Mouse (Mus musculus): Measurements from ENCODE around the gene Arhgap18. TPM values are rescaled to one million over a fixed set of nuclear protein-coding genes. Genes with fewer than 3 reads are reported as not detected.

The Arhgap18 gene
- total RNA-seq, 1 experiment from 2014 or later = 46.4 TPM

- peak; percentile 34 for ATAC-seq (ENCODE audit: extremely low read depth, insufficient number of reproducible peaks, low FRiP score, poor library complexity, severe bottlenecking)
Measured at GRCm38 (mm10) chr10:26772624-26773540, 19.7 kb downstream of the Arhgap18 start.

DNA sequence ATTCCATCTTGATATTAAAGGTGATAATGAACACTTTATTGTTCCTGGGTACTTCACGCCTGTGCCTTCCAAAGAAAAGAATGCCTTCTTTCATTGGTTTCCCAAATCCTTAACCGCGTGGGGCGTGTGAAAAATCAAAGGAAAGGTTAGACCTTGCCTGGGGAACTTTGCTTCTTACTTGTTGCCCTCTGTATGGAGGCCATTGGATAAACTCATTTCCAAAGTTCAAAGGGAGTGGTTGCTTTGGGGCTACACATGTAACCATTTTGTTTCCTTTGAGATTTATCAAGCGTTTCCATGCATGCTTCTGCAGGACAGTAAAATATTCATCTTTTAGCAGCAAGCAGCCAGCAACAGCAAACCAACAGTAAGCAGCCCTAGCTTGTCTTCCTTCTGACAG is 20.3 kb downstream of the Arhgap18 start:
- ATAC-seq (ENCODE audit: extremely low read depth, insufficient number of reproducible peaks, low FRiP score, poor library complexity, severe bottlenecking) = no peak

GRCm38 (mm10) chr10:26774266-26774665 is 21.0 kb downstream of the Arhgap18 start:
- ATAC-seq (ENCODE audit: extremely low read depth, insufficient number of reproducible peaks, low FRiP score, poor library complexity, severe bottlenecking) = no peak

DNA sequence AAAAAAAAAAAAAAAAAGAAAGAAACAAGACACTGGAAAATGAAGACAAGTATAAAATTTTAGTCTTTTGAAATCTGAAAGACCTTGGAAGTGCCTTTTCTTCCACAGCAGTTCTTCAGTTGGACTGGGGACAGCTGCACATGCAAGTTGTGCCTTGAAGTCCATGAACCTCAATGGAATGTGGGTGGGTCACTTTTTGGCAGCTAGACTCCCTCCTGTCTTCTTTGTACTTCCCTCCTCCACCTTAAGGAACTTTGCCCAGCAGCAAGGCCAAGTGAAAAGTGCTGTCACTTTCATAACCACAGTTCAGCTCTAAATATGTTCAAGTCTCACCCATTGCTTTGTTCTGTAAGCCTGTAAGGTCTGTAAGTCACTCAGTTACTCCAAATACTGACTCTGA is 23.2 kb downstream of the Arhgap18 start:
- ATAC-seq (ENCODE audit: extremely low read depth, insufficient number of reproducible peaks, low FRiP score, poor library complexity, severe bottlenecking) = no peak

DNA sequence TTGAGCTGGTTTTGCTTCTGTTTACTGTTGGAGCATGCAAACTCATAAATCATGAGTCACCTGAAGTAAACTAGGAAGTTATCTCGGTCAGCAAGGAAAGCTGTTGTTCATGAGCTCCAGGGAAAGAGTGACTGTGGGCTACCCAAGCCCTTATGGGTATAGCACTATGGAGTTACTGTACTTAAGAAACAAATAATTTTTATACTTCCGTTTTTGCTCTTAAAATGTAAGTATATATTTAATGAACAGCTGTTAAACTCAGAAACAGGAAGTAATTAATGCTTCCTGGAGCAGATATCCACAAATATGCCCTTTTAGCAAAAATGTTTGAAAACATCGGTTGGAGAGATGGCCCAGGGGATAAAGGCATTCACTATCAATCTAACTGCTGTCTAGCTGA is 27.4 kb downstream of the Arhgap18 start:
- peak; percentile 36 for ATAC-seq (ENCODE audit: extremely low read depth, insufficient number of reproducible peaks, low FRiP score, poor library complexity, severe bottlenecking)

DNA sequence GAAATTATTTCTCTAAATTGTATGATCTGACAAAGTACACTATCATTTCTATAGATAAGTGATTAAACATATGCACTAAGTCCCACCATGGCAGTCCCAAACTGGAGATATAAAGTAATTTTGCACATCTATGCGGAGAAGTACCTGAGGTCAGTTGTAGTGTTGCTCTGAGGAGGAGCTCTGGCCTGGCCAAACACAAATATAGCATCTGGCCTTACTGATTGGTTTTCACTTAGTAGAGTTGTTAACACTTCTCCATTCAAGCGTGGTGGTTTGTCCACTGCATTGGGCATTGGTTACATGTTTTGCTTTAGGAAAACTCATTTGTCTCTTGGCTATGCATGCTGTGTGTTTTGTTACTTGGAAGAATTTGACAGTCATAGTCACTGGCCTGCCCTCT is 36.5 kb downstream of the Arhgap18 start:
- no peak for ATAC-seq (ENCODE audit: extremely low read depth, insufficient number of reproducible peaks, low FRiP score, poor library complexity, severe bottlenecking)

GRCm38 (mm10) chr10:26791810-26792209 is 38.6 kb downstream of the Arhgap18 start:
- ATAC-seq (ENCODE audit: extremely low read depth, insufficient number of reproducible peaks, low FRiP score, poor library complexity, severe bottlenecking) = no peak

- ATAC-seq (ENCODE audit: extremely low read depth, insufficient number of reproducible peaks, low FRiP score, poor library complexity, severe bottlenecking) = no peak
Measured at GRCm38 (mm10) chr10:26793013-26793412, 39.8 kb downstream of the Arhgap18 start.

DNA sequence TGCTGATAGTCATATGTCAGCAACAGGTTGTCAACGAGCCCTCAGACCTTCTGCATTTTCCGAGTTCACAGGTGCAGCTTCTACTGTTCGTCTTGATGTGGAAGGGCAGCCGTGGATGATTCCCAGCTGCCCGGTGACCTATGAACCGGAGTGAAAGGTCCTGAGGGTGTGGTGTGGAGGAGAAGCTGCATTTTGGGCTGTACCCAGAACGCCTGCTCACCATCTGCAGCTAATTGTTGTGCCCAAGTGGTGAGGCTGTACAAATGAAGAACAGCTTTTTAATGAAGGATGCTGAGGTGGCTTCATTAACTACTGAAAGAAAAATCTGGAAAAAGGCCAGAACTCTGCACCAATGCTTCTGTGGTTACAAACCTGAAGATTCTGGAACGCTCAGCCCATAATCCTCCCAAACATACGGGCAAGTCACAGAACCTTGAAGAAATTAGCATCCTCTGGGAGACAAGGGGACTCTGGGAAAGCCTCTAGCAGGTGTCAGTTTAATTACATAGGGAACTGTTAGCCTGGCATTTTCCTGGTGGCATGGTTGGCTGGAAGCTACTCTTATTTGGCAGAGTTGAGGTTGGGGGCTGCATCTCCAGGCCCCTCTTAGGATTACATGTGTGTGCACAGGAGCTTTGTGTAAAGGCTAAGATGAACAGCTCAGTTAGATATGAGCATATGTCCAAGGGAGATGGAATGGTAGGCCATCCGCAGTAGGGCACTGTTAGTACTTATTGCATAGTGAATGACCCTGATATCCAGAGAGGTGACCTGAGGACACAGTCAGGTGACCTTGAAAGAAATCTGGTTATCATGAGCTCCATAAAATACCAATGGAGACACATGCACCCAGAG is 43.4 kb downstream of the Arhgap18 start:
- ATAC-seq (ENCODE audit: extremely low read depth, insufficient number of reproducible peaks, low FRiP score, poor library complexity, severe bottlenecking) = no peak

DNA sequence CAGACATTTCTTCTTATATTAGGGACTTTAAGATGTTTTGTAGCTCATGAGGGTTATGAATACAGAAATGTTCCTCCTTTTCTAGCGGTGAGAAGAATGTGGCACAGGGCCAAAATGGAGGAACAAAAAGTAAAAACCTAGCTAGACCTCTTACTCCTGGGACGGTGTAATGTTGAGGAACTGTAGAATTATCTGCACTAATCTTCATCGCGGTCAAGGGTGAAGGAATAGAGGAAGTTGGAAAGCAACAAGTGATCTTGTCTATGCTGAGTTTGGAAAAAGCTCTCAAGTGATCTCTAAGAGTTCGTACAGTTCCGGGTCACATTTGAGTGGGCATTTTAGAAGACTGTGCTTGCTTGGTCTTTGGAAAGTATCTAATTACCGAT is 44.1 kb downstream of the Arhgap18 start:
- peak; percentile 33; the same call in 1 of the 2 replicates for ATAC-seq (ENCODE audit: extremely low read depth, insufficient number of reproducible peaks, low FRiP score, poor library complexity, severe bottlenecking)

DNA sequence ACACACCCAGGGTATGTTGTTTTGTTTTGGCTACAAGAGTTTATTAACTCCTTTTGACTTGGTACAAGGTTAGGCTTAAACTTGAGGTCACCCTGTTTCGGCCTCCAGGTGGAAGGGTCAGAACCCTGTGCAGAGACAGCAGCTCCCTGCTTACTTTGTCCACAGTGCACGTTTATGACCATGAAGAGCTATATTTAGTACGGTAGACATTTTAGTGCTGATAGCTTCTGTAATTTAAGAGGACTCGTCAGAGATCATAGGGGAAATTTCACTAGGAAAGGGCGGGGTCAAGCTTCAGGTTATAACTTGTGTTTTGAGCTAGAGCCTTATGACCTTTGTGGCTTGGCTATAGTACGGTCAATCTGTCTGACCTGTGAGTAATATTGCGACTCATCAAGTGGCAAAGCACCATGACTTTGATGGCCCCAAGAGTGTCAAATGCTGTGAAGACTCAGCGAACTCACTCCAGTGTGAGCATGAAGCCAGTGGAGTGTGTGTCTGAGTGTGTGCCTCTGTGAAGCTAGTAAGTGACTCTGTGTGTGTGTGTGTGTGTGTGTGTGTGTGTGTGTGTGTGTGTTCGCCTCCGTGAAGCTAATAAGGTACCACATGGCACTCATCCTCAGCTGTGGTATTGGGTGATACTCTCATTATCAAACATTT is 45.7 kb downstream of the Arhgap18 start:
- ATAC-seq (ENCODE audit: extremely low read depth, insufficient number of reproducible peaks, low FRiP score, poor library complexity, severe bottlenecking) = peak; percentile 23

DNA sequence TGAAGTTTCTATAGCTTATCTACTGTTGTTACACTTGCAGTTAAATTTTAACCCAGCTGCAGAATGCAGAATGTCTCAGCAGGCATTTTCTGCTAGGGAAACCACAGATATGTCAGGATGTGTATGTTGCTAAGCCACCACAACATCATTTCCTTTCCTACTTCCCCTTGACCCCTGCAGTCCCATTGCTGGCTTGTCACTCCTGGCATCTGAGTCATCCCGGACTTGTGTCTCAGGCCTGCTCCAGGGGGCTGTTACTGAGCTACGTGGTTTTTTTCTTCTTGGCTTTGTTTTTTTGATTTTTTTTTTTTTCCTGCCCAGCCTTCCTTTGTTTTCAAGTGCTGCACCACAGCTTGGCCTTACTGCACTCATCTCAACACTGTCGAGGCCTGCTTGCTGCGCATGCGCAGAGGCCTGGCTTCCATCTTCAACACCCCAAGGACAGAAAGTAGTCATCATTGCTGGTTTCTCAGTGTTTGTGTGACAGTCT is 46.4 kb downstream of the Arhgap18 start:
- ATAC-seq (ENCODE audit: extremely low read depth, insufficient number of reproducible peaks, low FRiP score, poor library complexity, severe bottlenecking) = peak; percentile 85

- ATAC-seq (ENCODE audit: extremely low read depth, insufficient number of reproducible peaks, low FRiP score, poor library complexity, severe bottlenecking) = no peak
Measured at GRCm38 (mm10) chr10:26804351-26804983, 51.2 kb downstream of the Arhgap18 start.

GRCm38 (mm10) chr10:26805007-26805406 is 51.8 kb downstream of the Arhgap18 start:
- ATAC-seq (ENCODE audit: extremely low read depth, insufficient number of reproducible peaks, low FRiP score, poor library complexity, severe bottlenecking) = no peak

GRCm38 (mm10) chr10:26806092-26806491 is 52.9 kb downstream of the Arhgap18 start:
- ATAC-seq (ENCODE audit: extremely low read depth, insufficient number of reproducible peaks, low FRiP score, poor library complexity, severe bottlenecking) = no peak

GRCm38 (mm10) chr10:26810059-26810458 is 56.8 kb downstream of the Arhgap18 start:
- ATAC-seq (ENCODE audit: extremely low read depth, insufficient number of reproducible peaks, low FRiP score, poor library complexity, severe bottlenecking) = no peak

GRCm38 (mm10) chr10:26810810-26811209 is 57.6 kb downstream of the Arhgap18 start:
- ATAC-seq (ENCODE audit: extremely low read depth, insufficient number of reproducible peaks, low FRiP score, poor library complexity, severe bottlenecking) = no peak

DNA sequence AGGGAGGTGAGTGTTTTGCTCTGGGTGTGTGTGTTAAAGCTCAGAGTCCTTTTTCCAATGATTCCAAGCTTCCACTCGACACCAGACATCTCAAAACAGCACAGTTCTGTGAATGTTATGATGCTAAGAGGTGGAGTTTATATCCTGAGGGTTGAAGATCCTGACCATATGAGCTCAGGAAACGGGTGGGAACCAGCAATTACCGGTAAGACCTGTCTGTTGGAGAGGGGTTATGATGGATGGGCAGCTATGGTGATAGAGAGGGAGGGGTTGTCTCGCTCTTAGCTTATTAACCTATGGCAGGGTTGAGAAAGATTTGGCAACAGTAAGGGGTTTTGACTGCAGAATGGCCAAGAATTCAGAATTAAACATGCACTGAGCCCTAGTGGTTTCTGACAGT is 58.1 kb downstream of the Arhgap18 start:
- no peak for ATAC-seq (ENCODE audit: extremely low read depth, insufficient number of reproducible peaks, low FRiP score, poor library complexity, severe bottlenecking)

DNA sequence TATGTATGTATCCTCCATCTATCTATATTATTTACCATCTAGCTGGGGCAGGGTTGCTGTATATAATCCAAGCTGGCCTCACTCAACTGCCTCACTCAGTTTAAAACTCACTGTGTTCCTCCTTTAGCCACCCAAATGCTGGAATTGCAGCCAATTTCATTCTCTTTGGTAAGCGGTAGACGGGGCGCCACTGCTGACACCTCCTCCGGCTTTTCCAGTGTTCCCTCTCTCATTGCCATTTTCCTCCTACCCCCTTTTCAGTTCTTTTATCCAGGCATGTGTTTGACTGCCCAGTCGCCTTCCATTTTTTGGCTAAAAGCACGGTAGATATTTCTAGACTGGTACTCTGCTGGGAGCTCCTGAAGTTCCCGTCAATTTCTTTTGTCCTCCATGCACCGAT is 62.4 kb downstream of the Arhgap18 start:
- no peak for ATAC-seq (ENCODE audit: extremely low read depth, insufficient number of reproducible peaks, low FRiP score, poor library complexity, severe bottlenecking)

All from neutrophil, adult 5-6 weeks (primary cell).